Mouse (Mus musculus) 3T3-L1 (cell line): ENCODE data around the gene Gnptab.
A peak's percentile ranks its signal among the peaks of the same experiment; 100 is the strongest.
"Not testable (repeated sequence)": the region's sequence is repeated elsewhere in the genome, so short reads cannot be mapped to it uniquely, and the experiment has no call there.

ENCODE experiments used
- DNase-seq: peaks from one replicate; pipeline ENCODE4 v3.0.0-alpha.2; 2015; ENCODE audit warnings: low read depth, low spot score

The Gnptab gene

GRCm38 (mm10) chr10:88412290-88412995 lies 33.5 kb downstream of the Gnptab start:
- no peak for DNase-seq

GRCm38 (mm10) chr10:88417686-88418085 lies 38.8 kb downstream of the Gnptab start:
- no peak for DNase-seq

- DNase-seq, result peak; percentile 20
Measured at GRCm38 (mm10) chr10:88420141-88420541, 41.2 kb downstream of the Gnptab start.

GRCm38 (mm10) chr10:88420655-88421435 lies 41.9 kb downstream of the Gnptab start:
- no peak for DNase-seq

- peak; percentile 86 for DNase-seq
Measured at GRCm38 (mm10) chr10:88426158-88426816, 47.4 kb downstream of the Gnptab start.

GRCm38 (mm10) chr10:88426896-88427295 lies 48.0 kb downstream of the Gnptab start:
- no peak for DNase-seq

GRCm38 (mm10) chr10:88427998-88428397 lies 49.1 kb downstream of the Gnptab start:
- DNase-seq, result no peak

- DNase-seq, result no peak
Measured at GRCm38 (mm10) chr10:88441224-88441623, 62.3 kb downstream of the Gnptab start.

- peak; percentile 88 for DNase-seq
Measured at GRCm38 (mm10) chr10:88451221-88451620, 72.3 kb downstream of the Gnptab start.

GRCm38 (mm10) chr10:88451990-88452389 lies 73.1 kb downstream of the Gnptab start:
- DNase-seq, result peak; percentile 83

GRCm38 (mm10) chr10:88457816-88458215 lies 78.9 kb downstream of the Gnptab start:
- no peak for DNase-seq

- no peak for DNase-seq
Measured at GRCm38 (mm10) chr10:88459502-88459992, 80.6 kb downstream of the Gnptab start, which contains the start of gene Sycp3. Gene Sycp3 (plus strand): TSS chr10:88459569.

GRCm38 (mm10) chr10:88460122-88460820 lies 81.3 kb downstream of the Gnptab start:
- no peak for DNase-seq

- not testable (repeated sequence) for DNase-seq
Measured at GRCm38 (mm10) chr10:88482866-88483265, 103.9 kb downstream of the Gnptab start.

- no peak for DNase-seq
Measured at GRCm38 (mm10) chr10:88488629-88489028, 109.7 kb downstream of the Gnptab start.

GRCm38 (mm10) chr10:88491632-88492031 lies 112.7 kb downstream of the Gnptab start:
- peak; percentile 62 for DNase-seq

GRCm38 (mm10) chr10:88492658-88493057 lies 113.7 kb downstream of the Gnptab start:
- no peak for DNase-seq

- DNase-seq, result no peak
Measured at GRCm38 (mm10) chr10:88494959-88495587, 116.1 kb downstream of the Gnptab start.
